Mouse (Mus musculus) liver, embryonic 14.5 days (tissue): Measurements from ENCODE around the gene Pin1. TPM values are rescaled to one million over a fixed set of nuclear protein-coding genes. Genes with fewer than 3 reads are reported as not detected.
A peak's percentile ranks its signal among the peaks of the same experiment; 100 is the strongest.

Experiments used
- ATAC-seq: fragments of 200-750 bp; cut with Nextera tagmentation; 2 replicates; pipeline ENCODE4 v1.8.0; 2017; ENCODE audit warnings: moderate number of reproducible peaks, mild to moderate bottlenecking, moderate library complexity; ENCODE audit not compliant: insufficient read depth
- DNase-seq, 3 experiments: peaks; one replicate each; pipeline ENCODE4 v3.0.0-alpha.2; 2012 to 2013; ENCODE audit warnings: low read depth in 3 of 3, low spot score in 3 of 3
- H3K27ac ChIP-seq: fragments of 300-500 bp; sonication (generic); 2 replicates; pipeline ENCODE4 v1.5.1; 2014; ENCODE audit warnings: moderate library complexity, mild to moderate bottlenecking, control low read depth, inconsistent platforms
- H3K27me3 ChIP-seq: fragments of 300-500 bp; sonication (generic); 2 replicates; pipeline ENCODE4 v1.6.1; 2014; ENCODE audit warnings: mild to moderate bottlenecking, low read length, moderate library complexity; ENCODE audit not compliant: control insufficient read depth, insufficient read depth
- H3K36me3 ChIP-seq: fragments of 300-500 bp; sonication (generic); replicated peaks from 2 replicates; pipeline ENCODE4 v1.6.1; 2014; ENCODE audit warnings: low read depth; ENCODE audit not compliant: control insufficient read depth, insufficient read depth
- H3K4me1 ChIP-seq, 2 experiments: fragments of 200-500 bp in 1 of 2; fragments of 300-500 bp in 1 of 2; sonication (generic) in 1 of 2; replicated peaks; 2 replicates each; pipeline ENCODE4 v1.6.1; 2012 to 2014; ENCODE audit warnings: antibody characterized with exemption in 1 of 2, inconsistent platforms in 1 of 2, low read length in 1 of 2; ENCODE audit not compliant: control insufficient read depth in 2 of 2, insufficient read depth in 2 of 2
- H3K4me2 ChIP-seq: fragments of 300-500 bp; sonication (generic); 2 replicates; pipeline ENCODE4 v1.6.1; 2014; ENCODE audit warnings: low read depth, mild to moderate bottlenecking, control low read depth, moderate library complexity
- H3K4me3 ChIP-seq, 2 experiments: fragments of 200-500 bp in 1 of 2; fragments of 300-500 bp in 1 of 2; sonication (generic) in 1 of 2; 2 replicates each; pipeline ENCODE4 v1.5.1; 2012 to 2014; ENCODE audit warnings: low read depth in 2 of 2, low read length in 2 of 2, mild to moderate bottlenecking in 2 of 2, control low read depth in 1 of 2, inconsistent platforms in 1 of 2, moderate library complexity in 1 of 2; ENCODE audit not compliant: insufficient read depth in 1 of 2
- H3K9ac ChIP-seq: fragments of 300-500 bp; sonication (generic); replicated peaks from 2 replicates; pipeline ENCODE4 v1.6.1; 2014; ENCODE audit warnings: mild to moderate bottlenecking, control low read depth, moderate library complexity
- H3K9me3 ChIP-seq: fragments of 300-500 bp; sonication (generic); 2 replicates; pipeline ENCODE4 v1.6.1; 2016; ENCODE audit warnings: low read length, mixed read lengths; ENCODE audit not compliant: control insufficient read depth
- CTCF ChIP-seq: IDR thresholded peaks from 2 replicates; pipeline ENCODE4 v1.5.1; 2016; ENCODE audit warnings: antibody characterized with exemption, low read depth, control low read depth
- EP300 ChIP-seq: IDR thresholded peaks from 2 replicates; pipeline ENCODE4 v1.6.1; 2016; ENCODE audit warnings: antibody characterized with exemption, low read depth
- WGBS: fragments of 180-500 bp; shearing (Covaris S2); extraction: QIAGEN DNeasy Blood & Tissue Kit; methylation state at CpG from one replicate; pipeline ENCODE4 v1.1.7; 2014; ENCODE audit not compliant: insufficient replicate concordance; 5-methylcytosine and 5-hydroxymethylcytosine counted together
- polyA plus RNA-seq, 2 experiments: library from polyadenylated mRNA; depleted of rRNA in 1 of 2; stranded (reverse) in 1 of 2; unstranded in 1 of 2; fragments of >200 nt; fragmentation: Nextera tagmentation in 1 of 2; extraction: Ambion mirVana in 1 of 2; gene quantifications; 2 replicates each; pipeline versions ENCODE4 v1.2.1 to v1.2.3; 2012 to 2014

Pin1 gene
- polyA plus RNA-seq, 2 experiments = 12.5 to 27.1 TPM

- TF ChIP-seq EP300 = no peak
- TF ChIP-seq CTCF = no peak
- WGBS = 23% methylated on average over 4 of the region's 4 CpGs
- H3K4me1 ChIP-seq = no peaks in the 10 kb centered on the region
Measured at GRCm38 (mm10) chr9:20705981-20706380, 54.1 kb downstream of the Pin1 start.

GRCm38 (mm10) chr9:20710471-20710870 lies 58.6 kb downstream of the Pin1 start:
- WGBS = 34% methylated on average over 3 of the region's 3 CpGs
- Histone ChIP-seq H3K36me3 (no peaks in the 10 kb centered on the region), H3K4me2 (no peak overlapping the region), H3K27ac (no peak overlapping the region), H3K4me1 (no peaks in the 10 kb centered on the region), H3K9ac (no peak overlapping the region), H3K27me3 (no peaks in the 10 kb centered on the region), H3K4me3 (no peak overlapping the region), H3K9me3 (no peaks in the 10 kb centered on the region)
- no peak for TF ChIP-seq EP300
- no peak for TF ChIP-seq CTCF
- ATAC-seq (no peak), DNase-seq (no peak)

More at GRCm38 (mm10) chr9:20705981-20706380, 54.1 kb downstream of the Pin1 start:
- Histone ChIP-seq H3K4me2 (no peak overlapping the region), H3K36me3 (no peaks in the 10 kb centered on the region), H3K27ac (no peak overlapping the region), H3K9me3 (no peaks in the 10 kb centered on the region), H3K27me3 (no peaks in the 10 kb centered on the region), H3K9ac (no peak overlapping the region), H3K4me3 (no peak overlapping the region)
- no peak for ATAC-seq
- no peak for DNase-seq

GRCm38 (mm10) chr9:20712934-20713477 lies 61.1 kb downstream of the Pin1 start:
- Histone ChIP-seq H3K27me3 (no peaks in the 10 kb centered on the region), H3K9ac (no peak overlapping the region), H3K9me3 (no peaks in the 10 kb centered on the region), H3K4me2 (no peak overlapping the region), H3K4me1 (no peaks in the 10 kb centered on the region), H3K4me3 (no peak overlapping the region), H3K36me3 (no peaks in the 10 kb centered on the region), H3K27ac (no peak overlapping the region)
- WGBS = 58% methylated on average over 5 of the region's 5 CpGs
- TF ChIP-seq EP300 (no peak), CTCF (no peak)
- DNase-seq (no peak), ATAC-seq (no peak)

GRCm38 (mm10) chr9:20713478-20713987 lies 61.6 kb downstream of the Pin1 start:
- WGBS = 51% methylated on average over 10 of the region's 11 CpGs
- Histone ChIP-seq H3K9ac (no peak overlapping the region), H3K4me1 (no peaks in the 10 kb centered on the region), H3K36me3 (no peaks in the 10 kb centered on the region), H3K27me3 (no peaks in the 10 kb centered on the region), H3K4me3 (no peak overlapping the region), H3K4me2 (no peak overlapping the region), H3K27ac (no peak overlapping the region), H3K9me3 (no peaks in the 10 kb centered on the region)
- ATAC-seq (no peak), DNase-seq (no peak)
- no peak for TF ChIP-seq CTCF
- no peak for TF ChIP-seq EP300

GRCm38 (mm10) chr9:20715332-20715731 lies 63.4 kb downstream of the Pin1 start:
- DNase-seq = no peak
- WGBS = 58% methylated on average over 7 of the region's 7 CpGs
- H3K4me3 ChIP-seq = no peak overlapping the region
- no peak for ATAC-seq
- no peaks in the 10 kb centered on the region for H3K9me3 ChIP-seq
- no peak overlapping the region for H3K4me2 ChIP-seq
- no peak overlapping the region for H3K9ac ChIP-seq
- H3K27me3 ChIP-seq = no peaks in the 10 kb centered on the region
- no peaks in the 10 kb centered on the region for H3K36me3 ChIP-seq
- no peak overlapping the region for H3K27ac ChIP-seq
- TF ChIP-seq CTCF (peak; percentile 72), EP300 (no peak)
- no peaks in the 10 kb centered on the region for H3K4me1 ChIP-seq

Other genes starting within 250 kb of the Pin1 start
- 1.5 and 1.8 TPM in 2 replicates for gene Zfp26, start 191.9 kb upstream of the Pin1 start, polyA plus RNA-seq (2012; rRNA removed)
- gene Zfp26, start 191.9 kb upstream of the Pin1 start, polyA plus RNA-seq (2014; fragmentation: Nextera tagmentation; extraction: Ambion mirVana) = 3.4 and 6.0 TPM in 2 replicates
- gene Zfp426, start 159.3 kb upstream of the Pin1 start, polyA plus RNA-seq (2012; rRNA removed) = 2.4 and 3.4 TPM in 2 replicates
- gene Zfp426, start 159.3 kb upstream of the Pin1 start, polyA plus RNA-seq (2014; fragmentation: Nextera tagmentation; extraction: Ambion mirVana) = 7.2 and 7.3 TPM in 2 replicates
- 3.6 and 5.0 TPM in 2 replicates for gene Zfp266, start 130.7 kb upstream of the Pin1 start, polyA plus RNA-seq (2012; rRNA removed)
- gene Zfp266, start 130.7 kb upstream of the Pin1 start, polyA plus RNA-seq (2014; fragmentation: Nextera tagmentation; extraction: Ambion mirVana) = 8.7 and 10.8 TPM in 2 replicates
- gene Zfp846, start 70.8 kb upstream of the Pin1 start, polyA plus RNA-seq (2012; rRNA removed) = 1.0 and 1.6 TPM in 2 replicates
- 1.9 and 2.3 TPM in 2 replicates for gene Zfp846, start 70.8 kb upstream of the Pin1 start, polyA plus RNA-seq (2014; fragmentation: Nextera tagmentation; extraction: Ambion mirVana)
- 203 and 296 TPM in 2 replicates for gene Ubl5, start 9.2 kb upstream of the Pin1 start, polyA plus RNA-seq (2012; rRNA removed)
- gene Ubl5, start 9.2 kb upstream of the Pin1 start, polyA plus RNA-seq (2014; fragmentation: Nextera tagmentation; extraction: Ambion mirVana) = 264 and 272 TPM in 2 replicates
- gene Fbxl12, start 7.3 kb upstream of the Pin1 start, polyA plus RNA-seq (2012; rRNA removed) = 7.0 TPM in 2 replicates
- 2.3 and 2.6 TPM in 2 replicates for gene Fbxl12, start 7.3 kb upstream of the Pin1 start, polyA plus RNA-seq (2014; fragmentation: Nextera tagmentation; extraction: Ambion mirVana)
- 0.06 and 0.18 TPM in 2 replicates for gene Olfm2, start 94.3 kb downstream of the Pin1 start, polyA plus RNA-seq (2012; rRNA removed)
- 0.10 TPM in 1 of 2 replicates, not detected in the other for gene Olfm2, start 94.3 kb downstream of the Pin1 start, polyA plus RNA-seq (2014; fragmentation: Nextera tagmentation; extraction: Ambion mirVana)
- gene Col5a3, start 163.0 kb downstream of the Pin1 start, polyA plus RNA-seq (2012; rRNA removed) = 0.05 and 0.08 TPM in 2 replicates
- gene Col5a3, start 163.0 kb downstream of the Pin1 start, polyA plus RNA-seq (2014; fragmentation: Nextera tagmentation; extraction: Ambion mirVana) = 0.03 and 0.10 TPM in 2 replicates
- gene Rdh8, start 166.4 kb downstream of the Pin1 start, polyA plus RNA-seq (2012; rRNA removed) = not detected in 2 replicates
- gene Rdh8, start 166.4 kb downstream of the Pin1 start, polyA plus RNA-seq (2014; fragmentation: Nextera tagmentation; extraction: Ambion mirVana) = not detected in 2 replicates
- 11.5 and 13.0 TPM in 2 replicates for gene A230050P20Rik, start 216.5 kb downstream of the Pin1 start, polyA plus RNA-seq (2012; rRNA removed)
- gene A230050P20Rik, start 216.5 kb downstream of the Pin1 start, polyA plus RNA-seq (2014; fragmentation: Nextera tagmentation; extraction: Ambion mirVana) = 1.1 and 1.7 TPM in 2 replicates
- gene Angptl6, start 227.6 kb downstream of the Pin1 start, polyA plus RNA-seq (2012; rRNA removed) = 8.1 and 9.3 TPM in 2 replicates
- gene Angptl6, start 227.6 kb downstream of the Pin1 start, polyA plus RNA-seq (2014; fragmentation: Nextera tagmentation; extraction: Ambion mirVana) = 6.8 and 7.6 TPM in 2 replicates
- 70.6 and 84.8 TPM in 2 replicates for gene Ppan, start 236.1 kb downstream of the Pin1 start, polyA plus RNA-seq (2012; rRNA removed)
- gene Ppan, start 236.1 kb downstream of the Pin1 start, polyA plus RNA-seq (2014; fragmentation: Nextera tagmentation; extraction: Ambion mirVana) = 50.2 and 56.1 TPM in 2 replicates
- 74.2 and 104 TPM in 2 replicates for gene Eif3g, start 246.5 kb downstream of the Pin1 start, polyA plus RNA-seq (2012; rRNA removed)
- 170 and 181 TPM in 2 replicates for gene Eif3g, start 246.5 kb downstream of the Pin1 start, polyA plus RNA-seq (2014; fragmentation: Nextera tagmentation; extraction: Ambion mirVana)